Mouse (Mus musculus): ENCODE measurements around the gene Cnpy1. TPM values are rescaled to one million over a fixed set of nuclear protein-coding genes. Genes with fewer than 3 reads are reported as not detected.

The Cnpy1 gene
- total and polyA plus RNA-seq, 3 experiments = not detected

- no peak for DNase-seq
- peak overlapping the region; percentile 26; the same call in 1 of the 2 replicates for H3K4me3 ChIP-seq
- no peaks in the 10 kb centered on the region; the same call in 1 of the 2 replicates for H3K4me1 ChIP-seq (ENCODE audit: control insufficient read depth, insufficient read depth, low read length)
- TF ChIP-seq EP300 (IDR thresholded peaks at IDR 0.05; ENCODE audit: insufficient read depth, low read depth, low read length) = no peak
- TF ChIP-seq CTCF (IDR thresholded peaks at IDR 0.05) = no peak
- TF ChIP-seq POLR2A (IDR thresholded peaks at IDR 0.05; ENCODE audit: insufficient read depth, low read depth, low read length) = no peak
- no peak overlapping the region for H3K9ac ChIP-seq (ENCODE audit: low read depth, low read length)
- no peaks in the 10 kb centered on the region for H3K36me3 ChIP-seq (ENCODE audit: control insufficient read depth, insufficient read depth, low read length)
- intact Hi-C loops (cut with DNase I) = no loop called here
- H3K79me2 ChIP-seq (replicated peaks; ENCODE audit: control insufficient read depth, insufficient read depth, low read length) = no peaks in the 10 kb centered on the region
- H3K27ac ChIP-seq = no peak overlapping the region
- peaks cover 40% of the 10 kb centered on the region for H3K27me3 ChIP-seq (ENCODE audit: control insufficient read depth, insufficient read depth, low read length)
- WGBS = 3% methylated on average over 36 of the region's 36 CpGs
Observed at GRCm38 (mm10) chr5:28168253-28169165, 77.1 kb downstream of the Cnpy1 start.

DNA sequence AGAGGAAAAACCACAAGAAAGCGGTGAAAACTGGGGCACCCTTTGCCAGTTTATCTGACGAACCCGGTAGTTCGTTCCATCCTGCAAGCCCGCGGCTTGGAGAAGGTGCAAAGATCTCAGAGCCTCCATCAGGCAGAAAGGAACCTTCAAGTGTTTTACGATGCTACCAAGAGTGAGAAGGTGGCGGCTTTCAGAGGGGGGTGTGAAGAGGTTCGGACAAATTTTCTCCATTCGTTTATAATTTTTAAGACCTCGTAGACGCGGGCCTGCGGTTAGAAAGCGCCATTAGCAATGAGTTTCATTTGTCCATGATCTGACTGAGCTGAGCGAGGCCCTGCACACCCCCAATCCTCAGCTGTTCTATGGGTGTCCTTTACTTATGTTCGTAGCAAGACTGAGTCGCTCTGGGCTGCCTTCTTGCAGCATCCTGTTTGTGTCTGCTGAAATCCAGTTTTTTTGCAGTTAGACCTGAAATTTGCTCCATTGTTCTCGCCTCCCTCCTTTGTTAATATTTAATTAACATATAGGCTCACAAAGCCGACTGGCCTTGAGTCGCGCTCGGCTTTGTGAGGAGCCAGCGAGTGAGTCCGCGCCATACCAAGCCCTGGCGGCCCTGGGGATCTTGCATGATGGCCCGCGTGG, 77.9 kb downstream of the Cnpy1 start:
- 4% methylated on average over 29 of the region's 29 CpGs for WGBS
- Histone ChIP-seq H3K27me3 (ENCODE audit: control insufficient read depth, insufficient read depth, low read length) (peaks cover 42% of the 10 kb centered on the region), H3K4me3 (peak overlapping the region; percentile 26; the same call in 1 of the 2 replicates), H3K27ac (no peak overlapping the region), H3K4me1 (ENCODE audit: control insufficient read depth, insufficient read depth, low read length) (no peaks in the 10 kb centered on the region; the same call in 1 of the 2 replicates), H3K36me3 (ENCODE audit: control insufficient read depth, insufficient read depth, low read length) (no peaks in the 10 kb centered on the region), H3K9ac (ENCODE audit: low read depth, low read length) (no peak overlapping the region), H3K79me2 (replicated peaks; ENCODE audit: control insufficient read depth, insufficient read depth, low read length) (no peaks in the 10 kb centered on the region)
- TF ChIP-seq CTCF (IDR thresholded peaks at IDR 0.05) (no peak), EP300 (IDR thresholded peaks at IDR 0.05; ENCODE audit: insufficient read depth, low read depth, low read length) (no peak), POLR2A (IDR thresholded peaks at IDR 0.05; ENCODE audit: insufficient read depth, low read depth, low read length) (no peak)
- DNase-seq = peak in 1 of 2 experiments; percentile 14
- intact Hi-C loops (cut with DNase I) = no loop called here

- TF ChIP-seq POLR2A (IDR thresholded peaks at IDR 0.05; ENCODE audit: insufficient read depth, low read depth, low read length) = no peak
- TF ChIP-seq CTCF (IDR thresholded peaks at IDR 0.05) = no peak
- TF ChIP-seq EP300 (IDR thresholded peaks at IDR 0.05; ENCODE audit: insufficient read depth, low read depth, low read length) = no peak
- Histone ChIP-seq H3K79me2 (replicated peaks; ENCODE audit: control insufficient read depth, insufficient read depth, low read length) (no peaks in the 10 kb centered on the region), H3K27ac (no peak overlapping the region), H3K36me3 (ENCODE audit: control insufficient read depth, insufficient read depth, low read length) (no peaks in the 10 kb centered on the region), H3K27me3 (ENCODE audit: control insufficient read depth, insufficient read depth, low read length) (peaks cover 49% of the 10 kb centered on the region), H3K4me3 (peak overlapping the region; percentile 48), H3K9ac (ENCODE audit: low read depth, low read length) (peak overlapping the region; percentile 18; the same call in 1 of the 2 replicates), H3K4me1 (ENCODE audit: control insufficient read depth, insufficient read depth, low read length) (no peaks in the 10 kb centered on the region; the same call in 1 of the 2 replicates)
- intact Hi-C loops (cut with DNase I) = no loop called here
- 1% methylated on average over 109 of the region's 111 CpGs for WGBS
- peak; percentile 46 to 62 for DNase-seq
Observed at GRCm38 (mm10) chr5:28166256-28167231, 79.1 kb downstream of the Cnpy1 start.

DNA sequence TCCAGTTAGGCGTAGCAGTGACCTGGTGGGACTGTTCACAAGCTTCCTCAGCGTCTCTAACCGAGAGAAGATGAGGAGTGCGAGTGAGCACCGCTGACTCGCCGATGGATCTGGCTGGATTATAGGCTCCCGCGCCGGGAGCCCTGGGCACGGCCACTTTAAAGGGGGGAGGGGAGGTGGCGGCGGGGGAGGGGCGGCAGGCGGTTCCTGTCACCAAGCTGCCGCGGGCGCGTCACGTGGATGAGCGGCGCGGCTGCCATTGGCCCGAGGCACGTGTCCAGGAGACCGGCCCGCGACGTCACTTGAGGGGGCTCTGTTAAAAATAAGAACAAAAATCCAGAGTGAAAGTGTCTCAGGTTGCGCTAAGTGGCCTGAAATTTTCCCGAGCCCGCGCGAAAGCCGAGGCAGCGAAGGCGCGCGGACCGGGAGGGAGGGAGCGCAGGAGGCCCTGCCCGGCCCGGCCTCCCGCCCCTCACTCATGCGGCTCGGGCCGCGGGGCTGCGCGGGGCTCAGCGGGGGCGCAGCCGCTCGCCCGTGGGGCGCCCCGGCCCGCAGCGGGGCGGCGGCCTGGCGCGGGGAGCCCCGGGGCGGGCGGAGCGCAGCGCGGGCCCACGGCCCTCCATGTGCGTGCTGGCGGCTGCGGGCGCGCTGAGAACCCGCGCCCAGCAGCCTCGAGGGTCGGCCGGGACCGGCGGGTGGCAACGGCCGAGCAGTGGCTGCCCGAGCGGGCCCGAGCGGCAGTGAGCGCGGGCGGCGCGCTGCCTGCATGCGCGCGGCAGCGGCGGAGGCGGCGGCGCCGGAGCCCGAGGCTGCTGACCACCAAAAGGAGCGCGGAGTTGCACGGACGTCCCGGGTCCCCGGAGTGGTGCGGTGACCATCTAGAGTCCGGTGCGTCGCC, 80.0 kb downstream of the Cnpy1 start, which contains the start of gene En2:
TSS of gene En2 (plus strand) at position 337 of the 898 bp plus-strand sequence.
- no peaks in the 10 kb centered on the region for H3K36me3 ChIP-seq (ENCODE audit: control insufficient read depth, insufficient read depth, low read length)
- 3% methylated on average over 94 of the region's 113 CpGs for WGBS
- H3K9ac ChIP-seq (ENCODE audit: low read depth, low read length) = no peak within 1 kb of the TSS; the same call in 1 of the 2 replicates
- no peaks in the 10 kb centered on the region for H3K79me2 ChIP-seq (replicated peaks; ENCODE audit: control insufficient read depth, insufficient read depth, low read length)
- no peak within 1 kb of the TSS for H3K27ac ChIP-seq
- intact Hi-C loops (cut with DNase I) = no loop called here
- H3K4me3 ChIP-seq = peak within 1 kb of the TSS; percentile 48
- peaks cover 44% of the 10 kb centered on the region for H3K27me3 ChIP-seq (ENCODE audit: control insufficient read depth, insufficient read depth, low read length)
- no peaks in the 10 kb centered on the region; the same call in 1 of the 2 replicates for H3K4me1 ChIP-seq (ENCODE audit: control insufficient read depth, insufficient read depth, low read length)
- no peak for TF ChIP-seq CTCF (IDR thresholded peaks at IDR 0.05)
- no peak for TF ChIP-seq EP300 (IDR thresholded peaks at IDR 0.05; ENCODE audit: insufficient read depth, low read depth, low read length)
- no peak for TF ChIP-seq POLR2A (IDR thresholded peaks at IDR 0.05; ENCODE audit: insufficient read depth, low read depth, low read length)
- peak; percentile 48 to 60 for DNase-seq

All from heart, adult 2 months (tissue).